Mouse (Mus musculus): ENCODE measurements at regions not wholly inside any gene's neighbourhood (a gene's known extent, or its start where the extent isn't known, plus 50 kb on each side); places are given as distances from the start of the nearest gene placed in this dataset.

- DNase-seq, result peak in 1 of 2 experiments; percentile 2
These were observed 750.0 kb downstream of the Serpinb8 start for GRCm38 (mm10) chr1:108339827-108340226.

- no peak for DNase-seq
These were observed 751.5 kb downstream of the Serpinb8 start for GRCm38 (mm10) chr1:108341352-108341751.

DNA sequence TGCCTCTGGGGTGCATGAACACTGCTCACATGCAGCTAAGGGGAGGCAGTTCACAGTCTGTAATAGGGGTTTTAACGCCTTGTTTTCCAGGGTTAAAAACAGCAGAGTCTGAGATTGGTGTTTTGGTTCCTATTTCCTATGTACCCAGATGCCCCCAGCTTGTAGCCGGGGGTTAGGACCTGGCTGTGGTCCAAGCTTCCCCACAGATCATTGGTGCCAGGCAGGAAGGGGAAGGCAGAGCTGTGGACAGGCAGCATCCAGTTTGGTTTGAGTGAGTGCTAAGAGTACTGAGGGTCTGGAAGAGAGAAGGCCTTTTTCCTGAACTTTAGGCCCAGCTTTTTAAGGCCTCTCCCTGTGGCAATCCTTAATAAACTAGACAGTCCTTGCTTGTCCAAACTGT lies 774.0 kb downstream of the Serpinb8 start:
- DNase-seq, result peak; percentile 27 to 41

GRCm38 (mm10) chr1:108369904-108370600 lies 780.2 kb downstream of the Serpinb8 start:
- no peak for DNase-seq

- no peak for DNase-seq
These were observed 800.1 kb downstream of the Serpinb8 start for GRCm38 (mm10) chr1:108389930-108390329.

- DNase-seq, result no peak
These were observed 800.7 kb downstream of the Serpinb8 start for GRCm38 (mm10) chr1:108390497-108390896.

- no peak for DNase-seq
These were observed 850.0 kb downstream of the Serpinb8 start for GRCm38 (mm10) chr1:108439845-108440244.

GRCm38 (mm10) chr1:108452776-108453175 lies 863.0 kb downstream of the Serpinb8 start:
- peak; percentile 38 to 42 for DNase-seq

GRCm38 (mm10) chr1:108472031-108472430 lies 882.2 kb downstream of the Serpinb8 start:
- DNase-seq, result no peak

DNA sequence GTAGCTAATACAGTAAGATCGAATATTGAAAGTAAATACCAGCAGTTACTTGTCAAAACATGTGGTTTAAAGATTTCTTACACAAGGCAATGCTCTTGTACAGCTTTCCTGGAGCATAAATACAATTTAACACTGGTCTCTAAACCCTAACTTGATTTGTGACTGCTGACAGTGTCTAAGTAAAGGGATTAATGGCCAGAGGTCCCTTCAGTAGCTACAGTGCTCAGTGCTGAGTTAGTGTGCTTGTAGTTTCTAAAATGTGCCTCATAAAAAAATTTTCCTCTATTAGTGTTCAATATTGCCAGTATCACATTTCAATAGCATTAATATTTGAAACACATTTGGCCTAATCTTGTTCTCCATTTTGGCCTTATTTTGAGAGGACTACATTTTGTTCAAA lies 909.0 kb downstream of the Serpinb8 start:
- no peak for DNase-seq

- peak in 1 of 2 experiments; percentile 1 for DNase-seq
These were observed 937.6 kb downstream of the Serpinb8 start for GRCm38 (mm10) chr1:108527424-108527823.

- DNase-seq, result no peak
These were observed 948.4 kb downstream of the Serpinb8 start for GRCm38 (mm10) chr1:108538238-108538637.

DNA sequence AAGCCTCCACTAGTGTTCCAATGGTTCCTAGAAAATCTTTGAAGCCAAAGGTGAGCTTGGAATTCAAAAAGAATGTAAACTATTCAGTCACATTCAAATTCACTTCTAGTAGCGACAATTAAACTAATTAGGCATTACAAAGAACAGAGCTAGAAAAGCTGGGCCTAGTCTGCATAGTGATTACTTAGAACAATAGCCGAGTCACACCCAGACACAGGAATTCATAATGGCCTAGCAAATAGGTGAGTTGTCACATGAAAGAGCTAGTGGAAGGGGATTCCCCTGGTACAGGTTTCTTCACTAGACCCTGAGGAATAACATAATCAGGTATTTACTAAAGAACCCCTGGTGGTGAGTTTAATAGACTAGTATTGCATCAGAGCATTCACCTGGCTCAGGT lies 958.9 kb downstream of the Serpinb8 start:
- no peak for DNase-seq

GRCm38 (mm10) chr1:108558882-108559281 lies 969.1 kb downstream of the Serpinb8 start:
- DNase-seq, result no peak

DNA sequence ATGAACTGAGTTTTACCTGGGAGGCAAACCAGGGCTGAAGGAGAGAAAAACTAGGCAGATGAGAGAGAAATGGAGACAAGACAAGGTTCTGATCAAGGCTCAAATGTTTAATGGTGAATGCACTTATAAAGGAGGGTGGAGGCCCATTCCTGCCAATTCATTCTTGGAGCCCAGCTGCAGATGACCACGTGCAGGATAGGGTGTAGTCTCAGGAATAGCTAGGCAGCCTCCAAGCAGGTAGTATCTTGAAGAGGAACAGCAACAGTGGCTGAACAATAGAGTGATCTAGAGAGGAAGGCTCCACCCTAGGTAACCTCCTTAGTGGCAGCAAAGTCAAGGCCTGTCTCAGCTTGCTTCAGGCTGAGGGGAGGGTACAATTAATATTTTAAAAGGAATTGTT lies 973.2 kb downstream of the Serpinb8 start:
- DNase-seq, result no peak

DNA sequence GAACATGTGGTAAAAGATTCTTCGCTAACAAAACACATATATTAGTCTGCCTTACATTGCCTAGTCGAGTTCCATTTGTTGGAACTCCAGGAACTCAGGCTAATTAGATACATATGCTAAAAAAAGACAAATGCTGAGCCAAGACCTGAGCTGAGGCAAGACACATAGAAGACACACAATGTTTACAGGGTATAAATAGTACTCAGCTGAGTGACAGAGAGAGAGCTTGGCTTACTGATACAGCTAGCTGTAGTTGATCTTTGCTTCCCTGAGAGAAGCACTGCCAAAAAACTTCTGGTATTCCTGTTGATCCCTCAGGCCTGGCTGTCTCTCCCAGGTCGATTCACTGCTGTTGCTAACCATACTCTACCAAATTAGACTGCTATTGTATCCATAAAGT lies 982.2 kb downstream of the Serpinb8 start:
- DNase-seq, result no peak

DNA sequence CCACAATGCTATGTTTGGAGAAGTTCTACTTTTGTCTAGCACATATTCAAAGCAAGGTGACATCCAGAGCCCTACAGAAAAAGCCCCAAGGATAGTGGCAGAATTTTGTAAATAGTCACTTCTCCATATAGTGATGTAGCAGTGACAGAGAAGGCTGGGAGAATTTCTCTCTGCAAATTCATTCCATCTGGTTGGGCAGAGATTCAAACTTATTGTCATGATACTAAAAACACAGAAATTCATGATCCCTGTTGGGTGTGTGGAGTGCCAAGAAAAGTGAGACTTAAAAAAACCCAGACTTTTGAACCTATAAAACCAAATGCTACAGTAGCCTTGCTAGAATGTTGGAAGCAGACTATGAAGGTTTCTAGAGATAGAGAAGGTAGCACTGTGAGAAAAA lies 983.0 kb downstream of the Serpinb8 start:
- no peak for DNase-seq

- DNase-seq, result peak; percentile 19 to 26
These were observed 987.0 kb downstream of the Serpinb8 start for GRCm38 (mm10) chr1:108576806-108577205.

DNA sequence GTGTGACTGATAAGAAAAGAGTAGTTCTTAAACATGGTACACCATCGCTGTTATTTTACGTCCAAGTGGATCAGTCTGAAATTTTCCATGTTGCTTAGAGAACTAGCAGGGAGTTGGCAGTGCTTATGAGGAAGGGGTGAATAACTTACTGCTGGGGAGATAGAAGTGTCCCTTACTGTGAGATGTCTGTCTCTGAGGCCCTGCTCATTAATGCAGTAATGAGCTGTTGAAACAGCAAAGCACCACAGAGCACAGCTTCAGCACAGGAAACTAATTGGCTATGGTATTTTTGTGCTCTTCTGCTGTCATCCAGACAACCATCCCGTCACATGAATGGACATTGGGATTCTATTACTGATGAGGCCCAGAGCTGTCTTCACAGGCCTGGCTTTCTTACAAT lies 988.0 kb downstream of the Serpinb8 start:
- peak; percentile 8 to 23 for DNase-seq

GRCm38 (mm10) chr1:108592720-108593422 lies 1003.1 kb downstream of the Serpinb8 start:
- DNase-seq, result no peak

DNA sequence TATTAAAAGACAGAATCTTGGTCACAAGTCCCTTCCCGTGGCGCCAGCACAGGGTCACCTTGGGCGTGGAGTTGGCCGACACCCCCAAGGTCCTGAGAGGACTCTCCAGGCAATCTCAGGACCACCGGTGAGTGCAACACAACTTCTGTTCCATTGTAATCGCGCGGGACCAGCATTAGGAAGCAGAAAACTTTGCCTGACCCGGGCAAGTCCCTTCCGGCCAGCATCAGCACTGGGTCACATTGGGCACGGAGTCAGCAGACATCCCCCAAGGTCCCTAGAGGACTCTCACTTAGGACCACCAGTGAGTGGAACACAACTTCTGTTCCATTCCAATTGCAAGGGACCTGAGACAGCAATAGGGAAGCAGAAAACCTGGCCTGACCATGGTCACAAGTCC lies 1007.3 kb downstream of the Serpinb8 start:
- DNase-seq, result no peak
